Mouse (Mus musculus) embryonic fibroblast, embryonic 13.5 days (primary cell): Measurements from ENCODE around the gene Usp31.

Source experiments
- CTCF ChIP-seq: IDR thresholded peaks from 2 replicates; pipeline ENCODE4 v1.5.1; 2011; ENCODE audit warnings: mild to moderate bottlenecking, control low read depth, low read length, moderate library complexity, borderline replicate concordance; ENCODE audit not compliant: insufficient read depth
- POLR2A ChIP-seq: IDR thresholded peaks from 2 replicates; pipeline ENCODE4 v1.6.1; 2011; ENCODE audit warnings: low read depth, mild to moderate bottlenecking, control low read depth, low read length, moderate library complexity

DNA sequence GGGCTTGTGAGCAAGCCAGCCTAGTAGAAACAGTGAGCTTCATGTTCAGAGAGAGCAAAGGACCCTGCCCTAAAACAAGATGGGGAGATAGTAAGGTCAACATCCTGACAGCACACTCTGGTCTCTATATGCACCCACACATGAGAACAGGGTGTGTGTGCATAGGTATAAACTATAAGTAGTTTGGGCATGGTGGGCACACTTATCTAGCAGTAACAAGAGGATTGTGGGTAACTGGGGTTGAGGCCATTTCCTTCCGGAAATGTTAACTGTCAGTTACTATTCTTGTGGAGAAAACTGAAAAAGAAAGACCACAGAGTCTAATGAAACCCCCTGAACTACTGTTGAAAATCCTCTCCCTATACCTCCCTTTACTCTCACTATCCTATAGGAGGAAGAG, 112.4 kb downstream of the Usp31 start:
- TF ChIP-seq CTCF (no peak), POLR2A (no peak)
